ENCODE assay signal across 20 mouse cellular contexts in genomic region chr10:108776735-108777134, GRCm38 (mm10).
DNase-seq lines count a peak whose midpoint lies in the region; ATAC-seq and TF ChIP-seq lines count a peak whose summit lies in the region.
"Had no signal": no experiment of that assay in that cellular context is flagged by ENCODE, and none has a peak within 500 bp of the region (broad histone marks: within the 10 kb centered on the region; RNA-seq: fewer than 3 reads in every experiment).

No protein-coding gene starts in this region.

- H3K4me2 ChIP-seq in hindbrain, embryonic 11.5 days (replicated peaks; ENCODE audit: low read depth, low read length): no peak overlapping the region
- H3K4me2 ChIP-seq in hindbrain, embryonic 13.5 days: no peak overlapping the region
- H3K4me2 ChIP-seq in neural tube, embryonic 14.5 days (ENCODE audit: low read depth, low read length): no peak overlapping the region; the same call in 1 of the 2 replicates
- H3K4me2 ChIP-seq: embryonic facial prominence, embryonic 13.5 days; heart, embryonic 13.5 days; kidney, embryonic 15.5 days had no signal

- intact Hi-C loops in heart, postnatal 14 days (cut with DNase I): no loop called here

- no peak for TF ChIP-seq CTCF in layer of hippocampus, adult 2 months (conservative IDR thresholded peaks at IDR 0.05)

- no peaks in the 10 kb centered on the region for H3K9me3 ChIP-seq in hindbrain, embryonic 11.5 days (ENCODE audit: control insufficient read depth, low read length)
- H3K9me3 ChIP-seq in hindbrain, embryonic 13.5 days: no peaks in the 10 kb centered on the region
- H3K9me3 ChIP-seq in neural tube, embryonic 14.5 days (ENCODE audit: control insufficient read depth, low read length): no peaks in the 10 kb centered on the region
- H3K9me3 ChIP-seq in limb, embryonic 10.5 days (replicated peaks): no peaks in the 10 kb centered on the region
- H3K9me3 ChIP-seq: embryonic facial prominence, embryonic 13.5 days; heart, embryonic 13.5 days; kidney, embryonic 15.5 days had no signal

- H3K27me3 ChIP-seq in hindbrain, embryonic 11.5 days (ENCODE audit: control insufficient read depth, insufficient read depth, low read length): no peaks in the 10 kb centered on the region
- H3K27me3 ChIP-seq in hindbrain, embryonic 13.5 days: no peaks in the 10 kb centered on the region
- H3K27me3 ChIP-seq in neural tube, embryonic 14.5 days (ENCODE audit: control insufficient read depth, insufficient read depth, low read length): no peaks in the 10 kb centered on the region
- no peaks in the 10 kb centered on the region for H3K27me3 ChIP-seq in limb, embryonic 10.5 days (ENCODE audit: low read depth, poor library complexity, severe bottlenecking)
- H3K27me3 ChIP-seq: embryonic facial prominence, embryonic 13.5 days; heart, embryonic 13.5 days; kidney, embryonic 15.5 days had no signal

- peak; percentile 79 for ATAC-seq in hindbrain, embryonic 11.5 days (ENCODE audit: low FRiP score)
- ATAC-seq in hindbrain, embryonic 13.5 days (ENCODE audit: low FRiP score): 0 out of 2 replicates have a peak, but pooled peaks have one; percentile 24
- peak; percentile 76; the same call in 1 of the 2 replicates for ATAC-seq in neural tube, embryonic 14.5 days (ENCODE audit: low read depth)
- ATAC-seq: intestine, embryonic 16.5 days; lung, postnatal 0 days had no signal

- no peaks in the 10 kb centered on the region for H3K4me1 ChIP-seq in hindbrain, embryonic 11.5 days (replicated peaks; ENCODE audit: control insufficient read depth, insufficient read depth, low read length)
- peaks cover 8% of the 10 kb centered on the region for H3K4me1 ChIP-seq in hindbrain, embryonic 13.5 days (replicated peaks)
- H3K4me1 ChIP-seq in neural tube, embryonic 14.5 days (ENCODE audit: control insufficient read depth, insufficient read depth, low read length): peaks cover 8% of the 10 kb centered on the region; the same call in 1 of the 2 replicates
- no peaks in the 10 kb centered on the region for H3K4me1 ChIP-seq in limb, embryonic 10.5 days
- H3K4me1 ChIP-seq: embryonic facial prominence, embryonic 13.5 days; heart, embryonic 13.5 days; kidney, embryonic 15.5 days had no signal

- H3K27ac ChIP-seq in layer of hippocampus, adult 2 months: peak overlapping the region; percentile 43; the same call in 1 of the 2 replicates
- no peak overlapping the region for H3K27ac ChIP-seq in hindbrain, embryonic 11.5 days (ENCODE audit: low read depth, low read length)
- H3K27ac ChIP-seq in hindbrain, embryonic 13.5 days: peak overlapping the region; percentile 66
- H3K27ac ChIP-seq in neural tube, embryonic 14.5 days (ENCODE audit: low read depth, low read length): peak overlapping the region; percentile 30
- no peak overlapping the region for H3K27ac ChIP-seq in limb, embryonic 10.5 days
- H3K27ac ChIP-seq: embryonic facial prominence, embryonic 13.5 days; gastrocnemius, adult 2 months; heart, embryonic 13.5 days; kidney, embryonic 15.5 days; stomach, postnatal 0 days had no signal

- no peaks in the 10 kb centered on the region for H3K36me3 ChIP-seq in hindbrain, embryonic 11.5 days (ENCODE audit: control insufficient read depth, insufficient read depth, low read length)
- H3K36me3 ChIP-seq in hindbrain, embryonic 13.5 days: no peaks in the 10 kb centered on the region
- no peaks in the 10 kb centered on the region for H3K36me3 ChIP-seq in neural tube, embryonic 14.5 days (ENCODE audit: control insufficient read depth, insufficient read depth, low read length)
- no peaks in the 10 kb centered on the region for H3K36me3 ChIP-seq in limb, embryonic 10.5 days
- H3K36me3 ChIP-seq: embryonic facial prominence, embryonic 13.5 days; heart, embryonic 13.5 days; kidney, embryonic 15.5 days had no signal

- no peak overlapping the region for H3K9ac ChIP-seq in hindbrain, embryonic 11.5 days (ENCODE audit: low read depth, low read length)
- no peak overlapping the region for H3K9ac ChIP-seq in hindbrain, embryonic 13.5 days
- no peak overlapping the region for H3K9ac ChIP-seq in neural tube, embryonic 14.5 days (replicated peaks; ENCODE audit: low read depth, low read length)
- H3K9ac ChIP-seq: embryonic facial prominence, embryonic 13.5 days; heart, embryonic 13.5 days; kidney, embryonic 15.5 days had no signal

- DNase-seq in layer of hippocampus, adult 2 months (ENCODE audit: low spot score in 2 of 2): no peak
- DNase-seq in layer of hippocampus, adult 18-20 months (ENCODE audit: low spot score in 2 of 2): no peak
- DNase-seq in hindbrain, embryonic 11.5 days (ENCODE audit: low spot score): peak; percentile 23
- DNase-seq in limb, embryonic 10.5 days (ENCODE audit: low spot score): no peak
- DNase-seq in heart, postnatal 14 days: no peak
- DNase-seq: cerebellum, adult 8-10 months; gastrocnemius, adult 2 months; heart, postnatal 36 days; layer of hippocampus, postnatal 36 days; liver; right cerebral cortex, postnatal 4 days; thymus, postnatal 14 days had no signal

- no peak overlapping the region for H3K4me3 ChIP-seq in layer of hippocampus, adult 2 months
- no peak overlapping the region for H3K4me3 ChIP-seq in hindbrain, embryonic 11.5 days (ENCODE audit: low read depth, low read length)
- H3K4me3 ChIP-seq in hindbrain, embryonic 13.5 days: no peak overlapping the region
- H3K4me3 ChIP-seq in neural tube, embryonic 14.5 days (ENCODE audit: low read depth, low read length): no peak overlapping the region
- no peak overlapping the region for H3K4me3 ChIP-seq in limb, embryonic 10.5 days
- H3K4me3 ChIP-seq: embryonic facial prominence, embryonic 13.5 days; gastrocnemius, adult 2 months; heart, embryonic 13.5 days; kidney, embryonic 15.5 days had no signal

- WGBS in hindbrain, embryonic 11.5 days: 34% methylated on average over 8 of the region's 8 CpGs
- WGBS in hindbrain, embryonic 13.5 days: 18% methylated on average over 8 of the region's 8 CpGs
- WGBS in neural tube, embryonic 14.5 days: 17% methylated on average over 8 of the region's 8 CpGs
- 81% methylated on average over 8 of the region's 8 CpGs for WGBS in limb, embryonic 10.5 days

Comparison
In these comparisons a context has a peak if more than half of its experiments do, and no peak if none do; other contexts are left out.
1. H3K27ac ChIP-seq: peak in layer of hippocampus, adult 2 months (single experiment), hindbrain, embryonic 13.5 days (single experiment) and neural tube, embryonic 14.5 days (single experiment); none in hindbrain, embryonic 11.5 days (single experiment) and limb, embryonic 10.5 days (single experiment).
2. ATAC-seq: peak in every context shown above with its lines; median percentile 79 in hindbrain, embryonic 11.5 days; 76 in neural tube, embryonic 14.5 days; 24 in hindbrain, embryonic 13.5 days.